Mouse (Mus musculus) hindbrain, embryonic 10.5 days (tissue): ENCODE results near the gene Tm4sf1. TPM values are rescaled to one million over a fixed set of nuclear protein-coding genes. Genes with fewer than 3 reads are reported as not detected.

Experiments
- DNase-seq: peaks from one replicate; pipeline ENCODE4 v3.0.0-alpha.2; 2017; ENCODE audit warnings: low spot score
- H3K27ac ChIP-seq: fragments of 300-500 bp; sonication (generic); 2 replicates; pipeline ENCODE4 v1.5.1; 2016; ENCODE audit warnings: mild to moderate bottlenecking, moderate library complexity
- H3K27me3 ChIP-seq: fragments of 300-500 bp; sonication (generic); 2 replicates; pipeline ENCODE4 v1.6.1; 2016; ENCODE audit warnings: mild to moderate bottlenecking; ENCODE audit not compliant: poor library complexity, insufficient read depth, severe bottlenecking
- H3K36me3 ChIP-seq: fragments of 300-500 bp; sonication (generic); 2 replicates; pipeline ENCODE4 v1.6.1; 2016; ENCODE audit warnings: mild to moderate bottlenecking, moderate library complexity
- H3K4me1 ChIP-seq: fragments of 300-500 bp; sonication (generic); replicated peaks from 2 replicates; pipeline ENCODE4 v1.6.1; 2016; ENCODE audit warnings: mild to moderate bottlenecking
- H3K4me3 ChIP-seq: fragments of 300-500 bp; sonication (generic); 2 replicates; pipeline ENCODE4 v1.5.1; 2016; ENCODE audit warnings: mild to moderate bottlenecking, moderate library complexity
- H3K9me3 ChIP-seq: fragments of 300-500 bp; sonication (generic); 2 replicates; pipeline ENCODE4 v1.6.1; 2016; ENCODE audit warnings: mild to moderate bottlenecking, moderate library complexity
- WGBS: fragments of 180-500 bp; shearing (Covaris S2); methylation state at CpG from one replicate; pipeline ENCODE4 v1.1.7; 2016; 5-methylcytosine and 5-hydroxymethylcytosine counted together
- polyA plus RNA-seq: library from polyadenylated mRNA; unstranded; fragments of >200 nt; fragmentation: Nextera tagmentation; extraction: Ambion mirVana; gene quantifications from 2 replicates; pipeline ENCODE4 v1.2.1, GENCODE M21; 2016

Tm4sf1 gene
- polyA plus RNA-seq, 1 experiment from 2014 or later = 16.3 TPM

DNA sequence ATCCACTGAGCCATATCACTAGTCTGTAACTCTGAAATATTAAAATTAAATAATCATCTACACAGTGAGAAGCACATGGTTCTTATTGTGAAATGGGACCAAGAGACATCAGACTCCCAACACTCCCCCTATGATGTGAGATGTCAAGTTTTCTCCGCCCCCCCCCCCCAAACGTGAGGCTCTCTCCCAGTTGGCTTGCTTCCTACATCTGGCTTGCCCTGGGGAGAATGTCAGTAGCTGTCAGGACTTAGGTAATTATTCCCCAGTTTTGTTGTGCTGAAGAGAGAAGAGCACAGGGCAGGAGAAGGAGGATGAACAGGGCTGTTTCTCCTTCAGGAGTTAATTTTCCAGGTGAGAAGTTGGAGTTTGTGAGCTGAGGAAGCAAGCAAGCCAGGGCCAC is 1.1 kb upstream of the Tm4sf1 start:
- H3K9me3 ChIP-seq = no peaks in the 10 kb centered on the region
- 43% methylated on average over 2 of the region's 2 CpGs for WGBS
- DNase-seq = no peak
- H3K27me3 ChIP-seq = no peaks in the 10 kb centered on the region
- H3K27ac ChIP-seq = no peak overlapping the region
- H3K4me1 ChIP-seq = 0 out of 2 replicates have a peak, but pooled peaks cover 2% of the 10 kb centered on the region
- H3K4me3 ChIP-seq = no peak overlapping the region
- H3K36me3 ChIP-seq = no peaks in the 10 kb centered on the region

DNA sequence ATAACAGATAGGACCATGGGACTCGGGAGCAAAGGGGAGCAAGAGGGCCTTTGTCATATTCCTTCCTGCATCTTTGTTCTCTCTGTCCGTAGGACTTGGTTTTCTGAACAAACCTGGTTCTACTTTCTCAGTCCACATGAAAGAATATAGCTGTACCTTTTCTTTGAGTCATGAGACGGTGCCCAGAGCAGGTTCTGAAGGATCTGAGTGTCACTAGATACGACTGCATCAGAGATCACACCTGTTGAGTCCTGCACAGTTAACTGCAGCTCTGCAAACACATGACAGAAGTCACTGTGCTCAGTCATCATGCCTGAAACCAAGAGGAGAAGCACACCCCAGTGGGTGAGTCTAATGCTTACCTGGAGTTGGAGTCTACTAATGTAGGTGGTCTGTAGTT is 422 bp downstream of the Tm4sf1 start:
- Histone ChIP-seq H3K4me1 (0 out of 2 replicates have a peak, but pooled peaks cover 2% of the 10 kb centered on the region), H3K9me3 (no peaks in the 10 kb centered on the region), H3K4me3 (no peak overlapping the region), H3K36me3 (no peaks in the 10 kb centered on the region), H3K27me3 (no peaks in the 10 kb centered on the region), H3K27ac (no peak overlapping the region)
- DNase-seq = no peak
- WGBS = 87% methylated on average over 4 of the region's 4 CpGs

DNA sequence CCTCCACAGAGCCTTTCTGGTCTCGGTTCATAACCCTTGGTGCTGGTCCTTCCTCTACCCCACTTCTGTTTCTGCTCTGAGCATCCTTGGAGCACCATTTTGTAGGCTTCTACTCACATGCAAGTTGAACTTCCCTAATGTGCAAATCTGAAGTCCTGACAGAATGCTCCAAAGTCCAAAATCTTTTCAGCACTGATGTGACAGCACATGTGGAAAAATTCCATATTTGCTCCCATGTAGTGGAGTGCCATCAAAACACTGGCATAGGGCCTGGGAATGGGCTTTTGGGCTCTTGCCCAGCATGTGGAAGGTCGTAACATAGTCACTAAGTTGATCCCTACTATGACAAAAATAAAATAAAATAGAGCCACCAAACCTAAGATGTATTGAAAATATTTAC is 3.8 kb downstream of the Tm4sf1 start:
- Histone ChIP-seq H3K27ac (no peak overlapping the region), H3K36me3 (no peaks in the 10 kb centered on the region), H3K4me1 (peaks cover 1% of the 10 kb centered on the region; the same call in 1 of the 2 replicates), H3K4me3 (no peak overlapping the region), H3K27me3 (no peaks in the 10 kb centered on the region), H3K9me3 (no peaks in the 10 kb centered on the region)
- WGBS = 85% methylated on average over 2 of the region's 2 CpGs
- no peak for DNase-seq

DNA sequence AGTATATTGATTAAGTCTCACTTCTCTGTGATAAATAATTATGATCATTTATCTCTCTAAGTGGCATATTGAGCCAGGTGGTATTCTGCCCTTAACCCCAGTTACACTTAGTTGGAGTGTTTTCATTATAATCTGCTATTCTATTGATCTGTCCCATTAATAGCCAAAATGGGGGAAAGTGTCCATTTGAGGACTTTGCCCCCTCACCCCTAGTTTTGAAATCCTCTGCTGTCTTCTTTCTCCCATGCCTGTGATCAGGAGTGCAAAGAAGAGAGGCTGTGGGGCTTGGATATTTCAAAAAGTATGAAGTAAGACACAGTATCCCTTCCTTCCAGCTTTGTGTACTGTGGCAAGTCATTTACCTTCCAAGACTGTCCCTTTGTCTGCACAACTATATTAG is 5.2 kb downstream of the Tm4sf1 start:
- Histone ChIP-seq H3K27ac (no peak overlapping the region), H3K4me1 (no peaks in the 10 kb centered on the region; the same call in 1 of the 2 replicates), H3K4me3 (no peak overlapping the region), H3K27me3 (no peaks in the 10 kb centered on the region), H3K36me3 (no peaks in the 10 kb centered on the region), H3K9me3 (no peaks in the 10 kb centered on the region)
- no peak for DNase-seq

DNA sequence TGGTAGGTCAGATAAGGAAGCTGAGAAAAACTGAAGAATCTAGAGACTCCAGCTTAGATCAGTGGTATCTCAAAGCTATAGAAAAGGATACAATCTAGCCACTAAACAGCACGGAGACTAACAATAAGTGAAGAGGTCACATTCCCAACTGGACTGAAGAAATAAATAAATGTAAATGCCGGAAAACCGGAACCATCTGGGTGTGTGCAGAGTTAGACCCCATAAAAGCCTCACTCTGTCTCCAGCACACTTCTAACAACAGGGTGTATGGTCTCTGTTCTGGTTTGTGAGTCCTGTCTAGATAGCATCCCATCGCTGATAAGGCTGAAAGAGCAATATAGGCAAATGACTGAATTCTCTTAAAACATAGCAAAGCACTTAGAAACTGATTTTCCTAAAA is 6.2 kb downstream of the Tm4sf1 start:
- no peaks in the 10 kb centered on the region for H3K27me3 ChIP-seq
- WGBS = 85% methylated on average over 4 of the region's 4 CpGs
- H3K27ac ChIP-seq = no peak overlapping the region

DNA sequence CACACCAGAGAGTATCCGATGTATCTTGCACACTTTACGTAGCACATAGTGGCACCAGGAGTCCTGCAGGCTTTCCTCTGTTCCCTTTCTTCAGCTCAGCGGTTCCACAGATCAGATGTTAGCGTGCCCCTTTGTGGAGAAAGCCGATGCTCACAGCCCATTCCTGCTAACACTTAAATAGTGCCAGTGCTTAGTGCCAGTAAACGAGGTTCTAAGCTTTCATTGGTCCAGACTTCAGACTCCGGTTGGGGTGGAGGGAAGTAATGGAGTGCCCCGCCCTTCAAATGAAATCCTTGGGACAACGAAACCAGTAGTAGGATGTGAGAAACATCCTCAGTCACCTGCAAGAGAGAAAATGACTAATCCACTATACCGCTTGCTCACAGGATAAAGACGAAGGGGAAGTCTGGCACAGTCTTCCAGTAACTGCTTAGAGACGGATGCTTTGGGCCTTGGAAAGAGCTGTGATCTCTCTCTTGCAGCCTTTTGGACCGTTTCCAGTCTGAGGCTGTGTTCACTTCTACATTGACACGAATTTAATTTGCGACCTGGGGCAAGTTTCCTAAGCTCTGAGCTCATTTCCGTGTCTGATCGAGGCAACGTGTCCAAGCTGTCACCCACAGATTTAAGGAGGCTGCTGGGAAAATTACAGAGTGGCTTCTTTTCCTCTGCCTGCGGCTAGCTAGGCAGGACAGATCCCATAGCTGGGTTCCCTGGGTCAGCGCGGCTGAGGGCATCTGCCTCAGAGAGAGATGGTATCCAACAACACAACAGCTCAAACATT is 6.9 kb downstream of the Tm4sf1 start:
- H3K9me3 ChIP-seq = no peaks in the 10 kb centered on the region
- WGBS = 84% methylated on average over 21 of the region's 21 CpGs
- no peak for DNase-seq
- H3K27ac ChIP-seq = peak overlapping the region; percentile 56; the same call in 1 of the 2 replicates
- no peak overlapping the region for H3K4me3 ChIP-seq
- H3K4me1 ChIP-seq = no peaks in the 10 kb centered on the region; the same call in 1 of the 2 replicates
- no peaks in the 10 kb centered on the region for H3K36me3 ChIP-seq
- no peaks in the 10 kb centered on the region for H3K27me3 ChIP-seq

More for the DNA sequence above, 6.2 kb downstream of the Tm4sf1 start:
- Histone ChIP-seq H3K4me3 (no peak overlapping the region), H3K4me1 (no peaks in the 10 kb centered on the region; the same call in 1 of the 2 replicates), H3K36me3 (no peaks in the 10 kb centered on the region), H3K9me3 (no peaks in the 10 kb centered on the region)
- DNase-seq = no peak

DNA sequence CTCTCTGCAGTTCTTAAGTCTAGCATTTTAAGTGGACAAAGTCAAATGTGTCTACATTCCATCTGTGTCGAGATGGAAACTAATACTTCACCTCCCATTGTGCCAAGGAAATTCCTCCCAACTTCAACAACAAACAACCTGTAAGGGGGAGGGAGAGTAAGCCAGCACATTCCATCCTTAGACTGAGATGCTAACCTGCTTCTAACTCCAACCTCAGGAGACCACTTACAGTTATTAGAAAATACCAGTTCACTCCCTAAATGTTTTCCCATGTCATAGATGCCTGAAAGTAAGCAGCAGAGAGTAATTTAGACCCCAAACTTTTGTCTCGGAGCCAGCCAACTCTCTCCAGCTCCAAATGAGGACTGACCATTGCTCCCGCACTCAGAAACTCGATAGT is 7.9 kb downstream of the Tm4sf1 start:
- DNase-seq = no peak
- Histone ChIP-seq H3K9me3 (no peaks in the 10 kb centered on the region), H3K27me3 (no peaks in the 10 kb centered on the region), H3K36me3 (no peaks in the 10 kb centered on the region), H3K4me3 (no peak overlapping the region), H3K27ac (no peak overlapping the region), H3K4me1 (no peaks in the 10 kb centered on the region; the same call in 1 of the 2 replicates)
- 64% methylated on average over 4 of the region's 4 CpGs for WGBS

DNA sequence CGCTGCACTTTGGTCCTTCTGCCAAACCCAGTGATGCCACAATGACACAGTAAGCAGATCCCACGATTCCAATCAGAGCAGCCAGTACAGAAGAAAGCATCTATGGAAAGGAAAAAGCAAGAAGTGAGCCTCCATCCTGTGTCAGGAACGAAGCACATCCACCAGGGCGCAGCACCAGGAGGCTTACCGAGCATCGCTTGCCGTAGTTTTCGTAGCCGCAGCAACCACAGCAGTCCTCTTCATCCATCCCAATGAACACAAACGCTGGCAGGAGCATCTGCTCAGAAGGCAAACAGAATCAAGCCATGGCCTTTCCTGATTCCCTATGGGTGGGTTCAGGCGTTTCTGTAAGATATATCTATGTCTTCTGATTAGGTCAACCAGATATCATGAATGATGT is 9.0 kb downstream of the Tm4sf1 start:
- WGBS = 75% methylated on average over 11 of the region's 11 CpGs
- no peaks in the 10 kb centered on the region for H3K27me3 ChIP-seq
- peaks cover 4% of the 10 kb centered on the region; the same call in 1 of the 2 replicates for H3K4me1 ChIP-seq
- no peaks in the 10 kb centered on the region for H3K9me3 ChIP-seq
- no peak overlapping the region for H3K4me3 ChIP-seq
- H3K36me3 ChIP-seq = no peaks in the 10 kb centered on the region
- DNase-seq = no peak
- no peak overlapping the region for H3K27ac ChIP-seq

DNA sequence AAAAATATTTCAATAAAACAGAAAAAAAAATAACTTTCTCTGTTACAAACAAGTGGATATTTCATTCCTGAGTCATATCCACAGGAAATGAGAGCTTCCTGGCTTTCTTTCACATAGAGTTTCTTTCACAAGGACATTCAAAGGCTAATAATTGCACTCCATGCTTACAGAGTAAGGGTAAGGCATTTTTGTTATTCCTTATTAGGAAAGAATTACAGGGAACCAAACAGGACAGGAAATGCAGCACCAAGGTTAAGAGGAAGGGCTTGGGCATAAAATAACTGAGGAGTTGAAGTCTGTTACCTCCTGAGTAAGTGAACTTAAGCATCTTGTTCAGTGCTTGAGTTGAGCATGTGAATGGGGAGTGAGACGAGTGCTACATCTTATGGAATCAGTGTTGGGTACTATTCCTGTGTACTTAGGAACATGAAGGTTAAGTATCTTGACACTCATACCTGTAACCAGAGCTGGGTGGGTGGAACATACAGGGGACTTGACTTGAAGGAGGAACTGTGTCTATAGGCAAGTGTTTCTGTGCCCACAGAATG is 12.8 kb downstream of the Tm4sf1 start:
- H3K4me3 ChIP-seq = no peak overlapping the region
- peaks cover 11% of the 10 kb centered on the region; the same call in 1 of the 2 replicates for H3K4me1 ChIP-seq
- no peaks in the 10 kb centered on the region for H3K27me3 ChIP-seq
- H3K27ac ChIP-seq = no peak overlapping the region
- H3K9me3 ChIP-seq = no peaks in the 10 kb centered on the region
- 91% methylated on average over 1 of the region's 1 CpGs for WGBS
- DNase-seq = no peak
- no peaks in the 10 kb centered on the region for H3K36me3 ChIP-seq

DNA sequence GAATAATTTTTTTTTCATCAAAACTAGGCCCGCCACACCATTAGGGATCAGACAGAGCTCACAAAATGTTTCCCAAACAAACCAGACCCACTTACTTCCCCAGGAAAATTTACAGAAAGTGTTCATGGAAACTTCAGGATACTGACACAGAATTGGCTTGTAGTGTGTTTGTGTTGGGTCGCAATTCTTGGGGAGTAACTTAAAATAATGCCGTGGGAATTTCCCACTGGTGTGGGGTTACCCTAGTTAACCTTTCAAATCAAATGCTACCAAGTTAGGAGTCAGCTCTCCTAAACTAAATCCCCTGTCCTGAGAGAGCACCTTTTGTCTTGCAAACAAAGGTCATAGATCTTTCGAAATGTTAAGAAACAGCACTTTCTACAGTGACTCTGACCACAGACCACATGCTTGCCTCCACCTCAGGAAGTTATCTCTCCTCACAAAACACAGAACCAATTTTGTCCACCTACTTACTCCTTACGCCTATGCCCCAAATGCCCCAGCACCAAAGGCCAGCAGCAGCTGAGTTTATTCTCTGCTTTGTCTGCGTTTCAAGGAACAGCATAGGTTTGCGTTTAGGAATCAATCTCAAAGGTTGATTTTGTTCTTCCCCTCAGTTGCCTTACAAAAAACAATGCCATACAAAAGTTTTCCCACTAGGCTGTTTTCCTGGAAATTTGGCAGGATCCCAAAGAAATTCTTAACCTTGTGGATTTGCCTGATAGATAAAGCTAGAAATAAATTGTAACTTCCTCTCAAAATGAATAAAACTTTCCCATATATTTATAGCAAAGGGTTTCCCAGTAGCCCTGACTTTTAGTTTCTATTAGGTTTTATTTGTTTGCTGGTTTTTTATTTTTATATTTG is 13.7 kb downstream of the Tm4sf1 start:
- Histone ChIP-seq H3K4me3 (no peak overlapping the region), H3K27me3 (no peaks in the 10 kb centered on the region), H3K27ac (peak overlapping the region; percentile 45), H3K4me1 (peaks cover 11% of the 10 kb centered on the region; the same call in 1 of the 2 replicates), H3K36me3 (no peaks in the 10 kb centered on the region), H3K9me3 (no peaks in the 10 kb centered on the region)
- WGBS = 47% methylated on average over 7 of the region's 7 CpGs
- no peak for DNase-seq

DNA sequence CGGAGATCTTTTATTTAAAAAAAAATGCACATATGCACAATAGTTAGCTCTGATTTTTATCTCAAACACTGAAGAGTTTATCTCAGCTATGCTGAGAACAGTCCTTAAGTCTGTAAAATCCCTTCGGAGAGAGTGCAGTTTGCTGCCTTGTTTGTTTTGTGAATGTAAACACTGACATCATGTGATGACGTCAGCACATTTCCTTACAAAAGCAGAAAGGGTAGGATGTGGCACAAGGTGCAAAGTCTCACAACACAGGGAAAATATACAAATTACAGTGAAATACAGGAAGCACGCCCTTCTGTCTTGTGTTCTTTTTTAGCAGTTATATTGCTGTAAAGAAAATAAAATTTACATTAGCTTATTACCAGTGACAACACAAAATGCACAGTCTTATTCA is 14.3 kb downstream of the Tm4sf1 start:
- no peak for DNase-seq
- no peak overlapping the region for H3K4me3 ChIP-seq
- H3K4me1 ChIP-seq = peaks cover 11% of the 10 kb centered on the region; the same call in 1 of the 2 replicates
- H3K36me3 ChIP-seq = no peaks in the 10 kb centered on the region
- no peaks in the 10 kb centered on the region for H3K27me3 ChIP-seq
- no peaks in the 10 kb centered on the region for H3K9me3 ChIP-seq
- H3K27ac ChIP-seq = no peak overlapping the region
- 70% methylated on average over 4 of the region's 4 CpGs for WGBS

DNA sequence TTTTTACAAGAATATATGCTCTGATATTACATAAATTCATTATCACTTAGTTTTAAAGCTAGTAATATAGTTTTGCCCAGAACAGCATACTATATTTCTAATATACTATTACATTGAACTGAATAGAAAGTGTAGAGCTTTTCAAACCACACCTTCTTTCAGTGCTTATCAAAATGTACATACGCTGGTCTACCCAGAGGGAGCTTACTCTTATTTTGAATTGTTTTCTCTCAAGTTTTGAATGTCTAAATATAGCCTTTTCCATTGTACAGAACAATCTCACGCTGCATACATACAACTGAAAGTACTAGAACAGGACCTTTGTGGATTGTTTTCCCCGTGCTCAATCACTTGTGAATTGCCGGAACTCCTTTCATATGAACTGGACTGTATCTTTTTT is 23.6 kb downstream of the Tm4sf1 start:
- DNase-seq = no peak
- no peak overlapping the region for H3K27ac ChIP-seq
- no peaks in the 10 kb centered on the region for H3K36me3 ChIP-seq
- H3K4me1 ChIP-seq = no peaks in the 10 kb centered on the region
- H3K9me3 ChIP-seq = no peaks in the 10 kb centered on the region
- WGBS = 90% methylated on average over 4 of the region's 4 CpGs
- H3K4me3 ChIP-seq = no peak overlapping the region
- no peaks in the 10 kb centered on the region for H3K27me3 ChIP-seq

DNA sequence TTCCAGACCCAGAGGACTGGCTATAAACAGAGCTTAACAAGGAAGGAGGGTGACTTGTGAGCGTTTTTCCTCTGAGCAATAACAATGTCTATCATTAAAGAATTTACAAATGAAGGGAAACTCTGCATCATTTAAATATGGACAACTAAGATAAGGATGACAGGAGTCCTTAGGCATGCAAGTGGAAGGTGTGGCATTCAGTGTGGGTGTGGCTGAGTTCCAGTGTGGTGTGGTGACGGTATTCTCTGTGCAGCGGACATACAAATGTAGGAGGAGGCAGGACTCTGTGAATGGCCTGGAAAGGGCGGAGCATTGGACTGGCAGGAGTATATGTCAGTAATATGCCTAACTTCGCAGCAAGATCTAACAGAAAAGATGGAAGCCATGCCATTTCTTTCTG is 24.3 kb downstream of the Tm4sf1 start:
- no peak overlapping the region for H3K27ac ChIP-seq
- H3K4me1 ChIP-seq = no peaks in the 10 kb centered on the region
- no peaks in the 10 kb centered on the region for H3K27me3 ChIP-seq
- H3K36me3 ChIP-seq = no peaks in the 10 kb centered on the region
- H3K4me3 ChIP-seq = no peak overlapping the region
- no peaks in the 10 kb centered on the region for H3K9me3 ChIP-seq
- DNase-seq = no peak
- 88% methylated on average over 5 of the region's 5 CpGs for WGBS
